Mouse (Mus musculus): ENCODE results near the gene Lrrc74a. TPM values are rescaled to one million over a fixed set of nuclear protein-coding genes. Genes with fewer than 3 reads are reported as not detected.

Lrrc74a gene
- polyA plus RNA-seq (2017; shearing (Covaris generic)), result not detected

DNA sequence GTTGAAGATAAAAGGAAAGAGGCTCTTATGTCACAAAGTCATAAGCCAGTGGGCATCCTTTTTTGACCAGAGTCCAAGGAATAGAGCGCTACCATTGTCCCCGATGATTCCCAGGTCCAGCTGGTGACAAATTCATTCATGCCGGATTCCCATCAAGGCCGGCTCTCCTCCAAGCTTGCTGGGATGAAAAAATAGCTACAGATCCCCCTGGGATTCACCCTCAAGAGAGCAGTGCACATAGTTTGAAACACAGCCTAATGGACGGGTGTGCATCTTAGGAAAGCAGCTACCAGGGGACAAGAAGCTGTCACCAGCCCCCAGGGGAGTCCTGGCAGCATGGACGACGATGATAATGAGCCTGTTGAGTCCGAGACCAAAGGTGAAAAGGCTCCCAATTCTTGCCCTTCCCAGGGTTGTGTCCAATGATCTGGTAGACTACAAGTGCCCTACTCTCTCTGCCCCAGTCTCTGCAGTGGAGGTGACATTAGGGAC lies at the start of gene Lrrc74a:
Lrrc74a (plus strand) TSS at position 51 of the 492 bp plus-strand sequence.

DNA sequence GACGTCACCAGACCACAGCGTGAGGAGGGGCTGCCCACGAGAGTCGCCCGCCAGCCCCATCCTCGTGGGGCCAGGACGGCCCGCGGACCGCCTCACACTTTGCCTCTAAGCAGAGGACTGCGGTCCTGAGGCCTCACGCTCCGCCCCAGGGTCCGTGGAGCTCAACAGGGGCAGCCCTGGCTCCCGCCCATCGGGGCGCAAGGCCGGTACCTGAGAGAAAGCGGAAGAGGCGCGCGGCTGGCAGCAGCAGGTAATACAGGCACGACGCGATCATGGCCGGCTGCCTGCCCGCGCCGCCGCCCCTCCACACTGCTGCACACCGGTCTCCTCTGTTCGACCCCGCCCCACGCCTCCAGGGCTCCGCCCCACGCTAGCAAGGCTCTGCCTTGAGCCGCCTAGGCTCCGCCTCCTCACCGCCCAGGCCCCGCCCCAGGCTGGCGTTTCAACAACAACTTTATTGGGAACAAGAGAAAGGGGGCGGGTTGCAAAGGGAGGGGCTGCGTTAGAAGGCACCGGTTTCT lies 8.0 kb upstream of the Lrrc74a start, which contains the start of gene Angel1:
Angel1 (minus strand) TSS at position 341 of the 521 bp plus-strand sequence.

Other genes starting within 250 kb of the Lrrc74a start
- gene Vash1, start 55.7 kb upstream of the Lrrc74a start, polyA plus RNA-seq (2017; shearing (Covaris generic)), result 0.14 TPM
- gene Angel1, start 7.9 kb upstream of the Lrrc74a start, polyA plus RNA-seq (2017; shearing (Covaris generic)), result 23.2 TPM
- 119 TPM for gene Irf2bpl, start 150.4 kb downstream of the Lrrc74a start, polyA plus RNA-seq (2017; shearing (Covaris generic))
- gene Cipc, start 212.7 kb downstream of the Lrrc74a start, polyA plus RNA-seq (2017; shearing (Covaris generic)), result 19.3 TPM